Mouse (Mus musculus) liver, postnatal 0 days (tissue): ENCODE data around the gene 4930544D05Rik. TPM values are rescaled to one million over a fixed set of nuclear protein-coding genes. Genes with fewer than 3 reads are reported as not detected.

Experiments
- ATAC-seq: fragments of 200-750 bp; cut with Nextera tagmentation; 2 replicates; pipeline ENCODE4 v1.8.0; 2017; ENCODE audit warnings: mild to moderate bottlenecking, moderate library complexity
- DNase-seq: peaks from one replicate; pipeline ENCODE4 v3.0.0-alpha.2; 2016
- H3K27ac ChIP-seq: fragments of 300-500 bp; sonication (generic); 2 replicates; pipeline ENCODE4 v1.5.1; 2014; ENCODE audit warnings: antibody characterized with exemption, moderate library complexity, mild to moderate bottlenecking, low read depth
- H3K27me3 ChIP-seq: fragments of 300-500 bp; sonication (generic); 2 replicates; pipeline ENCODE4 v1.6.1; 2014; ENCODE audit warnings: low read length, control low read depth, mixed read lengths; ENCODE audit not compliant: insufficient read depth
- H3K36me3 ChIP-seq: fragments of 300-500 bp; sonication (generic); replicated peaks from 2 replicates; pipeline ENCODE4 v1.6.1; 2014; ENCODE audit warnings: mild to moderate bottlenecking, control low read depth, low read length, moderate library complexity, mixed read lengths; ENCODE audit not compliant: insufficient read depth
- H3K4me1 ChIP-seq: fragments of 300-500 bp; sonication (generic); 2 replicates; pipeline ENCODE4 v1.6.1; 2014; ENCODE audit warnings: antibody characterized with exemption, mild to moderate bottlenecking, control low read depth; ENCODE audit not compliant: insufficient read depth
- H3K4me2 ChIP-seq: fragments of 300-500 bp; sonication (generic); 2 replicates; pipeline ENCODE4 v1.6.1; 2014; ENCODE audit warnings: low read depth, mild to moderate bottlenecking, low read length, moderate library complexity, mixed read lengths
- H3K4me3 ChIP-seq: fragments of 300-500 bp; sonication (generic); 2 replicates; pipeline ENCODE4 v1.5.1; 2014; ENCODE audit warnings: low read depth, low read length
- H3K9ac ChIP-seq: fragments of 300-500 bp; sonication (generic); replicated peaks from 2 replicates; pipeline ENCODE4 v1.6.1; 2014; ENCODE audit warnings: mild to moderate bottlenecking, moderate library complexity
- H3K9me3 ChIP-seq: fragments of 300-500 bp; sonication (generic); 2 replicates; pipeline ENCODE4 v1.6.1; 2016; ENCODE audit warnings: mild to moderate bottlenecking, control low read depth, low read length, mixed read lengths
- CTCF ChIP-seq: sonication (generic); IDR thresholded peaks from 2 replicates; pipeline ENCODE4 v1.5.1; 2016; ENCODE audit warnings: antibody characterized with exemption, low read depth
- EP300 ChIP-seq: IDR thresholded peaks from 2 replicates; pipeline ENCODE4 v1.6.1; 2016; ENCODE audit warnings: antibody characterized with exemption, low read depth, mild to moderate bottlenecking
- WGBS: fragments of 180-500 bp; shearing (Covaris S2); extraction: QIAGEN DNeasy Blood & Tissue Kit; methylation state at CpG from one replicate; pipeline ENCODE4 v1.1.7; 2014; ENCODE audit not compliant: insufficient replicate concordance; 5-methylcytosine and 5-hydroxymethylcytosine counted together
- polyA plus RNA-seq: library from polyadenylated mRNA; unstranded; fragments of >200 nt; fragmentation: Nextera tagmentation; extraction: Ambion mirVana; gene quantifications from 2 replicates; pipeline ENCODE4 v1.2.1, GENCODE M21; 2015

Gene 4930544D05Rik
- polyA plus RNA-seq, 1 experiment from 2014 or later: not detected

- WGBS: 85% methylated on average over 12 of the region's 12 CpGs
- DNase-seq (no peak), ATAC-seq (no peak)
- no peak overlapping the region for H3K9ac ChIP-seq
- no peak overlapping the region for H3K27ac ChIP-seq
- no peaks in the 10 kb centered on the region for H3K27me3 ChIP-seq
- no peaks in the 10 kb centered on the region for H3K4me1 ChIP-seq
- H3K4me3 ChIP-seq: no peak overlapping the region
- TF ChIP-seq EP300 (no peak), CTCF (no peak)
- no peaks in the 10 kb centered on the region for H3K9me3 ChIP-seq
- H3K4me2 ChIP-seq: no peak overlapping the region
- peaks cover 32% of the 10 kb centered on the region for H3K36me3 ChIP-seq
Observed at GRCm38 (mm10) chr11:70606717-70607116, 8.9 kb upstream of the 4930544D05Rik start.

DNA sequence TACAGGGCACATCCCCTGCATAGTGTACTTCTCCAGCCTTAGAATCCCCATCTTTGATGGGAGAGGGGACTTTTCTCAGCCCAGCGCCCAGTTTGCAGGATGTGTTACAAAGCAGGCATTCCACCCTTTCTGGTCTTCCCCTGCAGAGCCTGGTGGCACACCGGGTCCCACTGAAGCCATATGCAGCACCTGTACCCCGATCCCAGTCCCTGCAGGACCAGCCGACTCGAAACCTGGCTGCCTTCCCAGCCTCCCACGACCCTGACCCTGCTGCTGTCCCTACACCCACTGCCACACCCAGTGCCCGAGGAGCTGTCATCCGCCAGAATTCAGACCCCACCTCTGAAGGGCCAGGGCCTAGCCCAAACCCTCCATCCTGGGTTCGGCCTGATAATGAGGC is 8.0 kb upstream of the 4930544D05Rik start:
- Histone ChIP-seq H3K36me3 (peaks cover 37% of the 10 kb centered on the region), H3K4me2 (no peak overlapping the region), H3K27me3 (no peaks in the 10 kb centered on the region), H3K4me1 (no peaks in the 10 kb centered on the region), H3K27ac (no peak overlapping the region), H3K9ac (no peak overlapping the region), H3K4me3 (no peak overlapping the region), H3K9me3 (no peaks in the 10 kb centered on the region)
- WGBS: 78% methylated on average over 9 of the region's 9 CpGs
- ATAC-seq (no peak), DNase-seq (no peak)
- no peak for TF ChIP-seq CTCF
- TF ChIP-seq EP300: no peak

DNA sequence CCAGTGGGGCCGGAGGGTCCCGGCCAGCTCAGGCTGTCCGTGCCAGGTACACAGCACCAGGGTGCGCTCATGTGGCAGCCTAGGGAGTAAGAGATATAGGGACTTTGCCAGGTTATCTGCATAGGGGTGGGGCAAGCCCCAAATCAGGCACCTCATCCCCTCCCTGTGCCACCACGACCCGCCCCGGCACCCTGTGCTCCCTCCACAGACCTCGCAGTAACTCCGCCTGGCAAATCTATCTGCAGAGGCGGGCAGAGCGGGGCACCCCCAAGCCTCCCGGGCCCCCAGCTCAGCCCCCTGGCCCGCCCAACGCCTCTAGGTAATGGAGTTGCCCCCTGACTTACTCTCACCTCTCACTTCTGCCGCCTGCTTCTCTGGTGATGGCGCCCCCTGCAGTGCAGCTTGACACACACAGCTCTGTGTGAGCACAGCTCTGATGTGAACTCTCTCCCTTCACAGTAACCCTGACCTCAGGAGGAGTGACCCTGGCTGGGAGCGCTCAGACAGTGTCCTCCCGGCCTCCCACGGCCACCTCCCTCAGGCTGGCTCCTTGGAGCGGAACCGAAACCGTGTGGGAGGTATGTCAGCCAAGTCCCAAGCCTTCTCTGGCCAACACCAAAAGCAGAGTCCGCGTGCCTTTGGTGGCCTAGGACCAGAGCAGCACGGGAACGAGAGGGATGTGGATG is 7.1 kb upstream of the 4930544D05Rik start:
- DNase-seq (peak; percentile 56), ATAC-seq (peak; percentile 15; the same call in 1 of the 2 replicates)

DNA sequence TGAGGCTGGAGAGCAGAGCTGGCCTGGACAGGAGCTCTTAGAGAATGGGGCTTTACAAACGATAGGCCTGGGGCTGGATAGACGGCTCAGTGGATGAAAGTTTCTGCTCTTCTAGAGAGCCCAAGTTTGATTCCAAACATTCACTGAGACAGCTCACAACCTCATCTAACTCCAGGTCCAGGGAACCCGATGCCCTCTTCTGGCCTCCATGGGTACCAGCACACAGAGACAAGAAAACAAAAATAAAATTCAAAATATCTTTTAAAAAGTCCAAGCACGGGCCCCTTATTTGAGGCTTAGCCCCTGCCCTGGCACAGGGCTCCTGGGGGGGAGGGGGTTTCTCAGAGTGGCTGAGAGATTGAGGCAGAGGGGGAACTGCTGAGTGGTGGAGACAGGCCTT is 4.9 kb upstream of the 4930544D05Rik start:
- TF ChIP-seq EP300 (no peak), CTCF (no peak)

More for the DNA sequence above, 7.1 kb upstream of the 4930544D05Rik start:
- WGBS: 81% methylated on average over 26 of the region's 26 CpGs
- no peak overlapping the region for H3K9ac ChIP-seq
- H3K27ac ChIP-seq: no peak overlapping the region
- no peaks in the 10 kb centered on the region for H3K9me3 ChIP-seq
- peaks cover 44% of the 10 kb centered on the region for H3K36me3 ChIP-seq
- peak; percentile 58 for TF ChIP-seq CTCF
- no peak for TF ChIP-seq EP300
- no peak overlapping the region for H3K4me3 ChIP-seq
- H3K4me1 ChIP-seq: no peaks in the 10 kb centered on the region
- no peaks in the 10 kb centered on the region for H3K27me3 ChIP-seq
- H3K4me2 ChIP-seq: no peak overlapping the region

DNA sequence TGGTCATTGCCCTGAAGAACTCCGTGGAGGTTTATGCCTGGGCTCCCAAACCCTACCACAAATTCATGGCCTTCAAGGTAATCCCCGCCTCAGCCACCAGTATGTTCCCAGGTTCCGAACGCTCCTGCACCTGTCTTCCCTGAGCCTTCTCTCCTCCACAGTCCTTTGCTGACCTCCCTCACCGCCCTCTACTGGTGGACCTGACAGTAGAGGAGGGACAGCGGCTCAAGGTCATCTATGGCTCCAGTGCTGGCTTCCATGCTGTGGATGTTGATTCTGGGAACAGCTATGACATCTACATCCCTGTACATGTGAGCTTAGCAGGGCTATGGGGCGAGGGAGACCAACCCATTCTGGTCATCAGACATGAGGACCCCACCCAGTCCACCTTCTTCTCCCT is 3.1 kb upstream of the 4930544D05Rik start:
- ATAC-seq: no peak
- Histone ChIP-seq H3K27me3 (no peaks in the 10 kb centered on the region), H3K9me3 (no peaks in the 10 kb centered on the region), H3K4me2 (no peak overlapping the region), H3K9ac (no peak overlapping the region), H3K4me3 (no peak overlapping the region), H3K27ac (no peak overlapping the region), H3K36me3 (peaks cover 27% of the 10 kb centered on the region), H3K4me1 (peaks cover 14% of the 10 kb centered on the region)
- WGBS: 77% methylated on average over 7 of the region's 7 CpGs
- TF ChIP-seq EP300 (no peak), CTCF (peak; percentile 39)
- no peak for DNase-seq

More for the DNA sequence above, 4.9 kb upstream of the 4930544D05Rik start:
- no peak overlapping the region for H3K4me2 ChIP-seq
- 79% methylated on average over 4 of the region's 4 CpGs for WGBS
- H3K27me3 ChIP-seq: no peaks in the 10 kb centered on the region
- no peak for DNase-seq
- no peaks in the 10 kb centered on the region for H3K9me3 ChIP-seq
- no peak for ATAC-seq
- peaks cover 36% of the 10 kb centered on the region for H3K36me3 ChIP-seq
- no peak overlapping the region for H3K27ac ChIP-seq
- no peak overlapping the region for H3K9ac ChIP-seq
- H3K4me1 ChIP-seq: peaks cover 11% of the 10 kb centered on the region
- no peak overlapping the region for H3K4me3 ChIP-seq

DNA sequence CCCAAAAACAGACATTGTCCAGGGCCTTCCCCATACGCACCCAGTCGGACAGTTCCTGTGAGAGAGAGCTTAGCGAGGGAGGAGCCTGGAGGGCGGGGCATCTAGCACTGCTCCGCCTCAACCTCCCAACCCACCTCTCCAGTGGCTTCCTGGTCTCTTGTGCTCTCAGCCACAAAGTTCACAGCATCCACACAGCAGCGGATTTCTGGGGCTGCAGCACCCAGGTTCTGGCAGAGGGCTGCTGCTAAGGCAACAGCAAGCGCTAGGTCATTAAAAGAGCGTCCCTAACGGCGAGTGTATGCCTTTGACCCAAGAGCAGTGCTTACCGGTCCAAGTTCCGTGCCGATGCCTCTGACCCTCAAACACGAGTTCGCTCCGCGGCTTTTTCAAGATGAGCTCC is 574 bp upstream of the 4930544D05Rik start:
- no peaks in the 10 kb centered on the region for H3K9me3 ChIP-seq
- H3K4me2 ChIP-seq: peak overlapping the region; percentile 93
- peak; percentile 82 for ATAC-seq
- peak; percentile 74 for DNase-seq
- WGBS: under 1% methylated on average over 17 of the region's 17 CpGs
- peak overlapping the region; percentile 49 for H3K4me3 ChIP-seq
- H3K4me1 ChIP-seq: peaks cover 14% of the 10 kb centered on the region
- peaks cover 15% of the 10 kb centered on the region for H3K36me3 ChIP-seq
- H3K27me3 ChIP-seq: no peaks in the 10 kb centered on the region
- H3K9ac ChIP-seq: peak overlapping the region; percentile 59
- TF ChIP-seq CTCF: 0 out of 2 replicates have a peak, but pooled peaks have one; percentile 17
- TF ChIP-seq EP300: no peak
- H3K27ac ChIP-seq: no peak overlapping the region
